Mouse (Mus musculus) hindbrain, postnatal 0 days (tissue): Measurements from ENCODE around the gene Dedd. TPM values are rescaled to one million over a fixed set of nuclear protein-coding genes. Genes with fewer than 3 reads are reported as not detected.
A peak's percentile ranks its signal among the peaks of the same experiment; 100 is the strongest.

Experiments
- ATAC-seq: fragments of 200-750 bp; cut with Nextera tagmentation; 2 replicates; pipeline ENCODE4 v1.8.0; 2017; ENCODE audit warnings: mild to moderate bottlenecking, moderate TSS enrichment, moderate library complexity
- DNase-seq: peaks from one replicate; pipeline ENCODE4 v3.0.0-alpha.2; 2015; ENCODE audit warnings: low spot score
- H3K27ac ChIP-seq: fragments of 300-500 bp; sonication (generic); 2 replicates; pipeline ENCODE4 v1.5.1; 2014; ENCODE audit warnings: mild to moderate bottlenecking
- H3K27me3 ChIP-seq: fragments of 300-500 bp; sonication (generic); 2 replicates; pipeline ENCODE4 v1.6.1; 2014; ENCODE audit warnings: low read length, mixed read lengths; ENCODE audit not compliant: insufficient read depth
- H3K36me3 ChIP-seq: fragments of 300-500 bp; sonication (generic); 2 replicates; pipeline ENCODE4 v1.6.1; 2014; ENCODE audit warnings: low read length, mixed read lengths; ENCODE audit not compliant: insufficient read depth
- H3K4me1 ChIP-seq: fragments of 300-500 bp; sonication (generic); 2 replicates; pipeline ENCODE4 v1.6.1; 2014; ENCODE audit warnings: antibody characterized with exemption, low read length, mixed read lengths; ENCODE audit not compliant: insufficient read depth
- H3K4me2 ChIP-seq: fragments of 300-500 bp; sonication (generic); 2 replicates; pipeline ENCODE4 v1.6.1; 2014; ENCODE audit warnings: low read depth, mild to moderate bottlenecking, low read length, moderate library complexity, mixed read lengths
- H3K4me3 ChIP-seq: fragments of 300-500 bp; sonication (generic); 2 replicates; pipeline ENCODE4 v1.5.1; 2014; ENCODE audit warnings: low read length
- H3K9ac ChIP-seq: fragments of 300-500 bp; sonication (generic); replicated peaks from 2 replicates; pipeline ENCODE4 v1.6.1; 2014; ENCODE audit warnings: mild to moderate bottlenecking, low read length, moderate library complexity, mixed read lengths
- H3K9me3 ChIP-seq: fragments of 300-500 bp; sonication (generic); 2 replicates; pipeline ENCODE4 v1.6.1; 2016; ENCODE audit warnings: low read length, mixed read lengths
- CTCF ChIP-seq: IDR thresholded peaks from 2 replicates; pipeline ENCODE4 v1.5.1; 2016; ENCODE audit warnings: antibody characterized with exemption, control low read depth, low read depth
- WGBS: fragments of 180-500 bp; shearing (Covaris S2); extraction: QIAGEN DNeasy Blood & Tissue Kit; methylation state at CpG from one replicate; pipeline ENCODE4 v1.1.7; 2014; 5-methylcytosine and 5-hydroxymethylcytosine counted together
- polyA plus RNA-seq: library from polyadenylated mRNA; unstranded; fragments of >200 nt; fragmentation: Nextera tagmentation; extraction: Ambion mirVana; gene quantifications from 2 replicates; pipeline ENCODE4 v1.2.1, GENCODE M21; 2015
- total RNA-seq: library from RNA; depleted of rRNA; stranded (reverse); fragments of >200 nt; gene quantifications from 2 replicates; pipeline ENCODE4 v1.2.3, GENCODE M21; 2014; rRNA removed

The Dedd gene
- total RNA-seq (28.7 and 30.2 TPM in 2 replicates), polyA plus RNA-seq (38.4 and 39.9 TPM in 2 replicates)

DNA sequence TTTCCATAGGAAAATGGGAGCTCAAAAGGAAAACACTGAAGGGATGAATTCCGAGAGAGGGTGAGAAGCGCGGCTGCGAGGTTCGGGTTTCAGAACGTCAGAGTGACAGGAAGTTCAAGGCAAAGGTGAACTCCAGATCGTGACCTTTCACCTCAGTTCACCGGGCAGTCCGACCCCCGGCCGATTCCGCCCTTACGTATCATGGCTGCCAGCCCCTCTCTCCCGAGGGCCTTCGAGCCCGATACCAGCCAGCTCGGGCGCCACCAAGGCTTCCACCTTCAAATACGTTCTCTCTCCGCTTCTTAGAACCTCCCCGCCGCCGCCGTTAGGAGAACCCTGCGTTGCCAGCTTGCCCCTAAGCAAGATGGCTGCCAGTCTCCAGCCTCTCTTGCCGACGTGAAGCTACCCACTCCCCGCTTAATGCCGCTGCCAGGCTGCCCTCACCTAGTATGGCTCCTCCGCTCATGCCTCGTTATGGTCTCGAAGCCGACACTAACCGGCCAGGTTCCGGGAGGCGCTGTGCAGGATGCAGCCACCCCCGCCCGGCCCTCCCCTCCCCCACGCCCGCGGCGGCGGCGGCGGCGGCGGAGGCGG is at the start of gene Dedd:
Dedd (plus strand) TSS at position 307 of the 594 bp plus-strand sequence.
- DNase-seq (peak; percentile 97), ATAC-seq (peak; percentile 96)
- WGBS, result under 1% methylated on average over 43 of the region's 48 CpGs
- H3K4me3 ChIP-seq, result peak within 1 kb of the TSS; percentile 89
- peaks cover 14% of the 10 kb centered on the region; the same call in 1 of the 2 replicates for H3K4me1 ChIP-seq
- H3K4me2 ChIP-seq, result peak within 1 kb of the TSS; percentile 77
- peak within 1 kb of the TSS; percentile 93 for H3K9ac ChIP-seq
- peak within 1 kb of the TSS; percentile 99 for H3K27ac ChIP-seq
- no peaks in the 10 kb centered on the region for H3K27me3 ChIP-seq
- TF ChIP-seq CTCF, result no peak; the same call in 1 of the 2 replicates
- no peaks in the 10 kb centered on the region for H3K36me3 ChIP-seq
- no peaks in the 10 kb centered on the region for H3K9me3 ChIP-seq

- no peaks in the 10 kb centered on the region for H3K27me3 ChIP-seq
- no peak for TF ChIP-seq CTCF
- H3K9ac ChIP-seq, result no peak overlapping the region
- H3K9me3 ChIP-seq, result no peaks in the 10 kb centered on the region
- H3K4me2 ChIP-seq, result peak overlapping the region; percentile 95
- peak overlapping the region; percentile 68; the same call in 1 of the 2 replicates for H3K4me3 ChIP-seq
- 59% methylated on average over 5 of the region's 5 CpGs for WGBS
- H3K27ac ChIP-seq, result no peak overlapping the region
- no peak for DNase-seq
- ATAC-seq, result no peak
- peaks cover 6% of the 10 kb centered on the region for H3K4me1 ChIP-seq
- peaks cover 39% of the 10 kb centered on the region for H3K36me3 ChIP-seq
These were observed 49.2 kb upstream of the Dedd start for GRCm38 (mm10) chr1:171279721-171280120.

DNA sequence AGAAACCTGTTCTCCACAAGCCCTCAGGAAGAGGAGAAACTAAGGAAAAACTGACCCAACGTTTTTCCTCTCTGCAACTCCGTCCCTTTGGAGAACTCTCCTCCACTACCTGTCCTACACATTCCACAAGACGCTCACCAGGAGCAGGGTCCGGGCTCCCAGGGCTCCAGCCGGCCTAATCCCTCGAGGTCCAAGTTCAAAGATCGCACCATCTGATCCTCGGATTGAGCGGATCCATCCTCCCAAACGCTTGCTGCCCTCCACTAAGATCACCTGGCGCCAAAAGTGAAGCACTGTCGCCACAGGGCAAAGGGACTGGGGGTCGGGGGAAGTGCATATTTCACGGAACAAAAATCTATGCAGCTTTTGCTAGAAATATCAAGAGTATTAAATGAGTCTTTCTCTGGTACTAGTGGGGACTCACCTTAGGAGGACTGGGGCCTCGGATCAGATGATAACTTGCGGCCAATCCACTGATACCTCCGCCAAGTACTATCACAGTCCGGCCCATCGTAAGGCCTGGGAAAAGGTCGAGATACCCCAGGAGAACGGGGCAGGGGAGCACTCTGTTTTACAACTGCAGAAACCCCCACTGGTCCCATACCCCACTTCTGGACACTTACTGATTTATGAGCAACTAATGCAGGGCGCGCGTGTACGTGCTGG is 48.6 kb upstream of the Dedd start:
- Histone ChIP-seq H3K36me3 (peaks cover 37% of the 10 kb centered on the region), H3K27me3 (no peaks in the 10 kb centered on the region), H3K4me2 (peak overlapping the region; percentile 95), H3K4me1 (peaks cover 6% of the 10 kb centered on the region), H3K9me3 (no peaks in the 10 kb centered on the region), H3K27ac (no peak overlapping the region; the same call in 1 of the 2 replicates), H3K4me3 (peak overlapping the region; percentile 68), H3K9ac (peak overlapping the region; percentile 59)
- WGBS, result 1% methylated on average over 25 of the region's 25 CpGs
- DNase-seq (no peak), ATAC-seq (peak; percentile 10)
- no peak for TF ChIP-seq CTCF

GRCm38 (mm10) chr1:171280916-171281527 is 47.9 kb upstream of the Dedd start, which contains the start of gene Ppox:
Ppox (minus strand) TSS chr1:171281186.
- WGBS, result under 1% methylated on average over 26 of the region's 26 CpGs
- Histone ChIP-seq H3K4me2 (peak within 1 kb of the TSS; percentile 95), H3K9me3 (no peaks in the 10 kb centered on the region), H3K27me3 (no peaks in the 10 kb centered on the region), H3K9ac (peak within 1 kb of the TSS; percentile 59), H3K4me1 (peaks cover 6% of the 10 kb centered on the region), H3K4me3 (peak within 1 kb of the TSS; percentile 68), H3K27ac (peak within 1 kb of the TSS; percentile 85), H3K36me3 (peaks cover 39% of the 10 kb centered on the region)
- ATAC-seq, result peak; percentile 97
- no peak for TF ChIP-seq CTCF
- DNase-seq, result peak; percentile 98

- ATAC-seq (peak; percentile 56), DNase-seq (peak; percentile 78)
- Histone ChIP-seq H3K9me3 (no peaks in the 10 kb centered on the region), H3K9ac (peak overlapping the region; percentile 37), H3K4me1 (peaks cover 9% of the 10 kb centered on the region), H3K4me3 (peak overlapping the region; percentile 68), H3K4me2 (peak overlapping the region; percentile 95), H3K27ac (peak overlapping the region; percentile 85), H3K27me3 (no peaks in the 10 kb centered on the region), H3K36me3 (peaks cover 38% of the 10 kb centered on the region)
- peak; percentile 69 for TF ChIP-seq CTCF
- WGBS, result 0% methylated on average over 10 of the region's 10 CpGs
These were observed 47.4 kb upstream of the Dedd start for GRCm38 (mm10) chr1:171281528-171281923.

- H3K9ac ChIP-seq, result no peak overlapping the region
These were observed 46.7 kb upstream of the Dedd start for GRCm38 (mm10) chr1:171282086-171282805.

More at GRCm38 (mm10) chr1:171282086-171282805, 46.7 kb upstream of the Dedd start:
- DNase-seq, result no peak
- no peak overlapping the region for H3K4me3 ChIP-seq
- peaks cover 31% of the 10 kb centered on the region for H3K36me3 ChIP-seq
- ATAC-seq, result no peak
- 76% methylated on average over 18 of the region's 18 CpGs for WGBS
- H3K4me2 ChIP-seq, result peak overlapping the region; percentile 95; the same call in 1 of the 2 replicates
- H3K9me3 ChIP-seq, result no peaks in the 10 kb centered on the region
- no peak for TF ChIP-seq CTCF
- no peaks in the 10 kb centered on the region for H3K27me3 ChIP-seq
- 0 out of 2 replicates have a peak overlapping the region, but pooled peaks have one; percentile 85 for H3K27ac ChIP-seq
- peaks cover 12% of the 10 kb centered on the region for H3K4me1 ChIP-seq
